Mouse (Mus musculus) heart, postnatal 25 days (tissue): Measurements from ENCODE around the gene Nacc2. TPM values are rescaled to one million over a fixed set of nuclear protein-coding genes. Genes with fewer than 3 reads are reported as not detected.

Experiments used
- DNase-seq: peaks from one replicate; pipeline ENCODE4 v3.0.0; 2022; ENCODE audit warnings: low spot score
- intact Hi-C: fragments of 180-260 bp; cut with DNase I; formaldehyde crosslinking; loops from one replicate; pipeline ENCODE4 v1.15.1; 2025
- total RNA-seq, 2 experiments: library from RNA; stranded (reverse); gene quantifications; 2 replicates each; pipeline ENCODE4 v1.2.3; 2021

Gene Nacc2
- total RNA-seq, 2 experiments from 2014 or later: 25.5 to 28.9 TPM

- intact Hi-C loops: loop anchor here (5.0 kb wide), 1 partner anchor 299 kb away; no protein-coding TSS in a partner anchor
- no peak for DNase-seq
Observed at GRCm38 (mm10) chr2:26140903-26141302, 17.9 kb upstream of the Nacc2 start.

GRCm38 (mm10) chr2:26140292-26140819, 17.3 kb upstream of the Nacc2 start:
- peak; percentile 97 for DNase-seq
- intact Hi-C loops: loop anchor here (5.0 kb wide), 1 partner anchor 298 kb away; no protein-coding TSS in a partner anchor

- intact Hi-C loops: loop anchor here (2.0 to 5.0 kb wide), 2 partner anchors 17 to 297 kb away; partner anchors contain the start of gene Nacc2
Observed at GRCm38 (mm10) chr2:26139545-26140206, 16.7 kb upstream of the Nacc2 start.

GRCm38 (mm10) chr2:26139034-26139544, 16.1 kb upstream of the Nacc2 start:
- DNase-seq: no peak
- intact Hi-C loops: loop anchor here (2.0 kb wide), 1 partner anchor 16 kb away; the partner anchor contains the start of gene Nacc2

More at GRCm38 (mm10) chr2:26139545-26140206, 16.7 kb upstream of the Nacc2 start:
- no peak for DNase-seq

GRCm38 (mm10) chr2:26138252-26139033, 15.4 kb upstream of the Nacc2 start:
- DNase-seq: no peak
- intact Hi-C loops: loop anchor here (2.0 kb wide), 1 partner anchor 16 kb away; the partner anchor contains the start of gene Nacc2

GRCm38 (mm10) chr2:26134591-26134990, 11.6 kb upstream of the Nacc2 start:
- intact Hi-C loops: no loop called here
- DNase-seq: no peak

- intact Hi-C loops: no loop called here
- DNase-seq: peak; percentile 68
Observed at GRCm38 (mm10) chr2:26132628-26133551, 9.9 kb upstream of the Nacc2 start.

GRCm38 (mm10) chr2:26131327-26131726, 8.3 kb upstream of the Nacc2 start:
- DNase-seq: no peak
- intact Hi-C loops: no loop called here

GRCm38 (mm10) chr2:26129962-26130361, 6.9 kb upstream of the Nacc2 start:
- DNase-seq: no peak
- intact Hi-C loops: no loop called here

GRCm38 (mm10) chr2:26129346-26129745, 6.3 kb upstream of the Nacc2 start:
- no peak for DNase-seq
- intact Hi-C loops: no loop called here

GRCm38 (mm10) chr2:26122171-26123078, 595 bp downstream of the Nacc2 start:
- intact Hi-C loops: loop anchor here (2.0 to 5.0 kb wide), 2 partner anchors 16 to 100 kb away; partner anchors contain the start of gene Ubac1
- DNase-seq: peak; percentile 50

GRCm38 (mm10) chr2:26121541-26122083, 1.4 kb downstream of the Nacc2 start:
- DNase-seq: no peak
- intact Hi-C loops: loop anchor here (2.0 to 5.0 kb wide), 2 partner anchors 17 to 99 kb away; partner anchors contain the start of gene Ubac1

- intact Hi-C loops: loop anchor here (5.0 kb wide), 1 partner anchor 97 kb away; the partner anchor contains the start of gene Ubac1
- no peak for DNase-seq
Observed at GRCm38 (mm10) chr2:26119626-26120025, 3.4 kb downstream of the Nacc2 start.

GRCm38 (mm10) chr2:26119310-26119592, 3.8 kb downstream of the Nacc2 start:
- intact Hi-C loops: no loop called here
- DNase-seq: no peak

- DNase-seq: no peak
- intact Hi-C loops: no loop called here
Observed at GRCm38 (mm10) chr2:26118584-26119309, 4.3 kb downstream of the Nacc2 start.

GRCm38 (mm10) chr2:26117580-26117979, 5.4 kb downstream of the Nacc2 start:
- intact Hi-C loops: no loop called here

GRCm38 (mm10) chr2:26116550-26116949, 6.5 kb downstream of the Nacc2 start:
- DNase-seq: no peak
- intact Hi-C loops: no loop called here

More at GRCm38 (mm10) chr2:26117580-26117979, 5.4 kb downstream of the Nacc2 start:
- no peak for DNase-seq
